Mouse (Mus musculus) bone marrow macrophage, adult 2 months (primary cell): ENCODE data around the gene Wiz. TPM values are rescaled to one million over a fixed set of nuclear protein-coding genes. Genes with fewer than 3 reads are reported as not detected.
A peak's percentile ranks its signal among the peaks of the same experiment; 100 is the strongest.

Experiments
- H3K27ac ChIP-seq: 2 replicates; pipeline ENCODE4 v1.5.1; 2012; ENCODE audit warnings: low read depth, low read length; ENCODE audit not compliant: insufficient read depth
- H3K4me1 ChIP-seq: 2 replicates; pipeline ENCODE4 v1.6.1; 2012; ENCODE audit warnings: low read length; ENCODE audit not compliant: control insufficient read depth, insufficient read depth
- H3K4me3 ChIP-seq: 2 replicates; pipeline ENCODE4 v1.5.1; 2012; ENCODE audit warnings: mild to moderate bottlenecking, low read length, moderate library complexity; ENCODE audit not compliant: insufficient read depth
- CTCF ChIP-seq: IDR thresholded peaks from 2 replicates; pipeline ENCODE4 v1.5.1; 2012; ENCODE audit warnings: low read depth, mild to moderate bottlenecking, low read length, moderate library complexity
- POLR2A ChIP-seq: IDR thresholded peaks from 2 replicates; pipeline ENCODE4 v1.6.1; 2012; ENCODE audit warnings: mild to moderate bottlenecking, low read depth, low read length, borderline replicate concordance
- polyA plus RNA-seq: library from polyadenylated mRNA; stranded (reverse); fragments of >200 nt; gene quantifications from 2 replicates; pipeline ENCODE4 v1.2.4, GENCODE M21; 2012; ENCODE audit not compliant: missing spikeins, insufficient read depth, insufficient read length

Wiz gene
- polyA plus RNA-seq, 1 experiment, result 24.2 TPM

DNA sequence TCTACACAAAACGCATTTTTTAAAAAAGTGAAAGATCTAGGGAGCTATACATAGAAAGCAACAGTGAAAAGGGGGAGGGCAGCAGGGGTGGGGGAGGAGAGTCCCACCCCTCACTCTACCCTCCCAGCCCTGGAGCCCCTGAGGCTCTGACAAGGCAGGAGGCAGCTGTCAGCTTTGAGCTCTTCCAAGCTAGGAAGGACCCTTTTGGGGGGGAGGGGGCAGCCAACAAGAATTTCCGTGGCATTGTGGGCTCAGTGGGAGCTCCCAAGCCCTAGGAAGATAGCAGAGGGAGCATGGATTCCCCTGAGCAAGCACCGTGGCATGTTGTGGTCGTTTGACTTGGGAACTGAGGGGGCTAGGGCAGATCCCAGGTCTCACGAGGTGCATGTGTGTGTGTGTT lies 35.0 kb downstream of the Wiz start:
- H3K27ac ChIP-seq, result no peak overlapping the region
- no peak overlapping the region for H3K4me3 ChIP-seq
- peaks cover 5% of the 10 kb centered on the region for H3K4me1 ChIP-seq
- TF ChIP-seq CTCF (no peak), POLR2A (no peak)

DNA sequence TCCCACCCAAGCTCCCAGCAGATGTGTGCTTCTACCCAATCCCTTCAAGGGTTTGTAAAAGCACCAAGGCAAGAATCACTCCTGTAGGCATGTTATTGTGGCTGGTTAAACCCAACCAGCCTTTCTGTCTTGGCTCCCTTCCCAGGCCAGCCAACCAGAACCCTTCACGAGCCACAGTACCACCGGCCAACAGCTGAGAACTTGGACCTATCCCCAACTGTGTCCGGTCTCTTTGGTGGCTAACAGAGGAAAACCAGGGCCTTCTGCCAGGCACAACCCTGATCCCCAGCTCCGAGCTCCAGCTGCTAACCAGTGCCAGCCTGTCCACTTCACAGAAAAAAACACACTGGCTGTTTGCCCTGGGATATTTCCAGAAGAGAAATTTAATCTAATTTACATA lies 35.5 kb downstream of the Wiz start:
- no peak overlapping the region for H3K4me3 ChIP-seq
- no peak for TF ChIP-seq CTCF
- TF ChIP-seq POLR2A, result no peak
- peaks cover 7% of the 10 kb centered on the region for H3K4me1 ChIP-seq
- no peak overlapping the region for H3K27ac ChIP-seq

- no peak overlapping the region for H3K27ac ChIP-seq
- TF ChIP-seq POLR2A (no peak), CTCF (no peak)
- H3K4me1 ChIP-seq, result peaks cover 7% of the 10 kb centered on the region
- no peak overlapping the region for H3K4me3 ChIP-seq
These were observed 37.5 kb downstream of the Wiz start for GRCm38 (mm10) chr17:32351726-32352125.

GRCm38 (mm10) chr17:32351269-32351668 lies 38.0 kb downstream of the Wiz start:
- Histone ChIP-seq H3K4me3 (no peak overlapping the region), H3K27ac (no peak overlapping the region), H3K4me1 (peaks cover 7% of the 10 kb centered on the region)
- TF ChIP-seq POLR2A, result no peak
- TF ChIP-seq CTCF, result no peak

GRCm38 (mm10) chr17:32350382-32350983 lies 38.8 kb downstream of the Wiz start, which contains the start of gene Akap8l:
Gene Akap8l, minus strand, starts transcription at chr17:32350607.
- TF ChIP-seq POLR2A (no peak), CTCF (no peak)
- Histone ChIP-seq H3K4me1 (peaks cover 7% of the 10 kb centered on the region), H3K4me3 (peak within 1 kb of the TSS; percentile 77), H3K27ac (0 out of 2 replicates have a peak within 1 kb of the TSS, but pooled peaks have one; percentile 23)

DNA sequence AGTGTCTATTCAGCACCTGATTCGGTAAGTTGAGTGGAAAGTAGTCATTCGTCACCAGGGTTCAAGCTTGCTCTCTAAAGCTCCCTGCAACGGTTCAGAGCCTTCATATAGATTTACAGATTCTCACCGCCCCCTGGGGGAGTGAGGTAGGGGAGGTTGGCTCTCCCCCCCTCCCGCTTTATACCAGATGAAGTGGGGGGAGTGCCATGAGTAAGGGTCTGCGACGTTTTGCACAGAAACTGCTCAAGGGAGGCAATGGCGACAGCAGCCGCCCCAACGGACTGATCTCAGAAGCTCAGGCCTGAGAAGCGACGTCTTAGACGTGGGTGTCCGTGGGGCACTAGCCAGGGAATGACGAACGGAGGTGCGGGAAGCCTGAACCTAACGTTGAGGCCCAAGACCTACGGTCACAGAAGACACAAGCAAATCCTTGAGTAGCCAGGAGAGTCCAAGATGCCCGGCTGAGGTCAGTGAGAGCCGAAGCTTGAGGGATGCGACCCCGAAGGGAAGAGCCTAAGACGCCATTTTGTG lies 39.3 kb downstream of the Wiz start:
- no peak for TF ChIP-seq POLR2A
- no peak for TF ChIP-seq CTCF
- Histone ChIP-seq H3K4me1 (peaks cover 7% of the 10 kb centered on the region), H3K4me3 (peak overlapping the region; percentile 77), H3K27ac (0 out of 2 replicates have a peak overlapping the region, but pooled peaks have one; percentile 23)

DNA sequence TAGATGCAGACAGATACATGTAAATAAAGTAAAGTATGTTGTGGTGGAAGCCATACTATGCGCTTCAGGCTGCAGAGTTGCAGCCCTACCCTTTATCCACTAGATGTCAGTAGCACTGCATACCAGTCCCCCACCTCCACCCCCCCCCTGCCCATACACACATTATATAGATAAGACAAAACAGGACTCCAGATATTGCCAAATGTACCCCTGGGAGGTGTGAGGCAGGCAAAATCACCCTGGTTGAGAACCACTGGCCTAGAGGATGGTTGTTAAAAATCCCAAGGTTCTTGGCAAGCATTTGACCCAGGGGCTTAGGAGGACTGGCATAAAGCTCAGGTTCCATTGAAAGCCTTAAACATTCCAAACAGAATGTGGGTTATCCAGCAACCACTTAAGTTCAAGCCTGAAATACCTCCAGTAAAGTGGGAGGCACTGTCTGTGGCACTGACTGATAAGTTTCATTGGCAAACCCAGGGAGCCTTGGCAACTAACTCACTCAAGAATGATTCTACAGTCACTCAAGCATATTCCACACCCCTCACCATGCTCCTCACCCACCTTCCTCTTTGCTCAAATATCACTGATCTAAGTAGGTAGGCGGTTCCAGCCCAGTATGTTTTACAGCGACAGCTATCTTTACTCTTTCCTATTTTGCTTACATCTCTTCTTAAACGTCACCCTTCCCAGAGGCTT lies 40.1 kb downstream of the Wiz start:
- Histone ChIP-seq H3K4me1 (peaks cover 7% of the 10 kb centered on the region), H3K4me3 (peak overlapping the region; percentile 77), H3K27ac (no peak overlapping the region)
- TF ChIP-seq CTCF (peak; percentile 78), POLR2A (no peak)

- TF ChIP-seq POLR2A (no peak), CTCF (no peak)
- Histone ChIP-seq H3K4me3 (no peak overlapping the region), H3K4me1 (peaks cover 7% of the 10 kb centered on the region), H3K27ac (no peak overlapping the region)
These were observed 40.8 kb downstream of the Wiz start for GRCm38 (mm10) chr17:32348406-32348805.

DNA sequence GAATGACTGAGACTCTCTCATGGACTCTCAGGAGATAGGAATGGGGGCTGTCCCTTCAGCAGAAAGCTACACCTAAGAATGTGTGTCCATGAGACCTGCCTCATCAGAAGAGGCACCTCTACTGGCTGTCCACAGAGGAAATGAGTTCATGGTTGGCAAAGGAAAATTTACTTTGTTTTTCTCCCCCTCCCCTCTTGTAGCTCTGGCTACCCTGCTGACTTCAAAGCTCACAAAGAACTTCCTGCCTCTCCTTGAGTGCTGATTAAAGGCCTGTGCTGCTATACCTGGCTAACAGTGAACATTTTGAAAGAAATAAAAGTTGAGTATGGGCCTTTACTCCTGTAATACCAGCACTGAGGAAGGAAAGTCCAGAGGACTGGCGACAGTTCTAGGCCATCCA lies 48.1 kb downstream of the Wiz start:
- TF ChIP-seq POLR2A (no peak), CTCF (no peak)
- Histone ChIP-seq H3K4me1 (peaks cover 10% of the 10 kb centered on the region), H3K27ac (no peak overlapping the region)

GRCm38 (mm10) chr17:32340110-32340509 lies 49.1 kb downstream of the Wiz start:
- Histone ChIP-seq H3K4me3 (no peak overlapping the region), H3K27ac (no peak overlapping the region), H3K4me1 (peaks cover 18% of the 10 kb centered on the region)
- no peak for TF ChIP-seq CTCF
- no peak for TF ChIP-seq POLR2A

More for the DNA sequence above, 48.1 kb downstream of the Wiz start:
- H3K4me3 ChIP-seq, result no peak overlapping the region
